Mouse (Mus musculus): ENCODE results near the gene Krt17. TPM values are rescaled to one million over a fixed set of nuclear protein-coding genes. Genes with fewer than 3 reads are reported as not detected.
A peak's percentile ranks its signal among the peaks of the same experiment; 100 is the strongest.
"Not testable (repeated sequence)": the region's sequence is repeated elsewhere in the genome, so short reads cannot be mapped to it uniquely, and the experiment has no call there.

Gene Krt17
- not detected in 2 replicates for polyA plus RNA-seq (2012; ENCODE audit: insufficient read depth, insufficient read length, missing spikeins)

DNA sequence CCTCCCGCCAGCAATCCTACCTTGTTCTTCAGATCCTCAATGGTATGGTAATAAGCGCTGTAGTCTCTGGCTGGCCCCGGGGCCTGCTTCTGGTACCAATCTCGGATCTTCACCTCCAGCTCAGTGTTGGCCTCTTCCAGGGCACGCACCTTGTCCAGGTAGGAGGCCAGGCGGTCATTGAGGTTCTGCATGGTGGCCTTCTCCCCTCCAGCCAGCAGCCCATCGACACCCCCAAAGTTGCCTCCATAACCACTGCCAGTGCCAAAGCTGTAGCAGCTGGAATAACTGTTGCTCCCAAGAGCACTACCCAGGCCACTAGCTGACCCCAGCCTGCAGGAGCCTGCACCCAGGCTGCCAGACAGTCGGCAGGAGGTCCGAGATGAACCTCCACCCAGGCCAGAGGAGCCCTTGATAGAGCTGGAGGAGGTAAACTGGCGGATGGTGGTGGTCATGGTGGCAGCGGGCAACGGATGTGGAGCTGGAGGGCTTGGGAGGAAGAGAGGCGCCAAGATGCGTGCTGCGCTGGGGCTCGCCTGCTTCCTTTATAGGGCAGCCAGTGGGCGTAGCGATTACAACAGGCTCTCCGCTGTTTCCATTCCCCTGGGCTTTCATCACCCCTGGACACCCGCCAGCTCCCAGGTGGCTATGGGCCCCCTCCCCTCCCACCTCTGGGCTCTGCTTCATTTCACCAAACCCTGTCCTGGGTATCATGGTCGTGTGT is at the start of gene Krt17:
TSS of gene Krt17 (minus strand) at position 516 of the 721 bp plus-strand sequence.
- no peak for TF ChIP-seq CTCF (IDR thresholded peaks at IDR 0.05; ENCODE audit: low read depth, low read length)
- TF ChIP-seq POLR2A (IDR thresholded peaks at IDR 0.05; ENCODE audit: borderline replicate concordance, low read depth, low read length), result no peak
- Histone ChIP-seq H3K4me1 (ENCODE audit: control insufficient read depth, insufficient read depth, low read length) (no peaks in the 10 kb centered on the region), H3K27ac (ENCODE audit: insufficient read depth, low read depth, low read length) (no peak within 1 kb of the TSS), H3K4me3 (ENCODE audit: insufficient read depth, low read length) (no peak within 1 kb of the TSS)

DNA sequence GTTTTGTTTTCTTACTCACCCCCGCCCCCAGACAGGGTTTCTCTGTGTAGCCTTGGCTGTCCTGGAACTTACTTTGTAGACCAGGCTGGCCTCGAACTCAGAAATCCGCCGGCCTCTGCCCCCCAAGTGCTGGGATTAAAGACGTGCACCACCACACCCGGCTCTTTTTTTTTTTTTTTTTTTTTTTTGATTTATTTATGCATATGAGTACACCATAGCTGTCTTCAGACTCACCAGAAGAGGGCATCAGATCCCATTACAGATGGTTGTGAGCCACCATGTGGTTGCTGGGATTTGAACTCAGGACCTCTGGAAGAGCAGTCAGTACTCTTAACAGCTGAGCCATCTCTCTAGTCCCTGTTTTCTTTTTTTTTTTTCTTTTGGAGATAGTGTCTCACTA is 47.8 kb upstream of the Krt17 start:
- H3K4me1 ChIP-seq (ENCODE audit: control insufficient read depth, insufficient read depth, low read length); H3K4me3 ChIP-seq (ENCODE audit: insufficient read depth, low read length); H3K27ac ChIP-seq (ENCODE audit: insufficient read depth, low read depth, low read length): not testable (repeated sequence)

DNA sequence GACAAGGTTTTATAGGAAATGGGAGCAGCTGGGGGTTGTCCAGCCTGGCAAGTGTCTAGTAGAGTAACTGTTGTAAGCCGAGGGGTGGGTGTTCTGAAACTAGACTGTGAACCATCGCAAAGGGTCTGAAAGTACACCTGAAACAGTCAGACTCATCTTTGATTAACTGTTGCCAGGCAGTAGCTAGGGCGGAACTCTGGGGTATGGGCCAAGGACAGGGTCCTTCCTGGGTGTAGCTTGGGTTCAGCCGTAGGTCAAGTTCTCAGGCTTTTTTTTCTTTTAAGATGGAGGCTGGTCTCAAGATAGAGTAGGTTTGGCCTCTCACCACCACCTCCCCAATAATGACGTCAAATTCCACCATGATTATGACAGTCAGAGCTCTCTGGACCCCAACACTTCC is 47.1 kb upstream of the Krt17 start:
- TF ChIP-seq CTCF (IDR thresholded peaks at IDR 0.05; ENCODE audit: low read depth, low read length), result no peak
- no peak for TF ChIP-seq POLR2A (IDR thresholded peaks at IDR 0.05; ENCODE audit: borderline replicate concordance, low read depth, low read length)
- Histone ChIP-seq H3K4me1 (ENCODE audit: control insufficient read depth, insufficient read depth, low read length) (peaks cover 7% of the 10 kb centered on the region), H3K4me3 (ENCODE audit: insufficient read depth, low read length) (no peak overlapping the region)

DNA sequence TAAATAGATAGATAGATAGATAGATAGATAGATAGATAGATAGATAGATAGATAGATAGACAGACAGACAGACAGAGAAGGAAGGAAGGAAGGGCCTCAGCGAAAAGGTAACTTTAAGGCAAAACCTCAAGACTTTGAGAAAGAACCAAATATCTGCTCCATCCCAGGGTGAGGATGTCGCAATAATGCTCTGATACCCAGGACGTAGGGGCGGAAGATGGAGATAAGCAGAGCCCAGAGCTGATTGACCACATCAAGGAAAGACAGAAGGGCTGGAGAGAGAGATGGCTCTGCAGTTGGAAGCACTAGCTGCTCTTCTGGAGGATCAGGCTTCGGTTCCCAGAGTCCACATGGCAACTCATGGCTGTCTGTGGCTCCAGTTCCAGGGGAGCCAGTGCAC is 40.5 kb upstream of the Krt17 start:
- H3K4me1 ChIP-seq (ENCODE audit: control insufficient read depth, insufficient read depth, low read length), result peaks cover 5% of the 10 kb centered on the region
- no peak overlapping the region for H3K27ac ChIP-seq (ENCODE audit: insufficient read depth, low read depth, low read length)
- TF ChIP-seq POLR2A (IDR thresholded peaks at IDR 0.05; ENCODE audit: borderline replicate concordance, low read depth, low read length) (no peak), CTCF (IDR thresholded peaks at IDR 0.05; ENCODE audit: low read depth, low read length) (no peak)
- H3K4me3 ChIP-seq (ENCODE audit: insufficient read depth, low read length), result no peak overlapping the region

More for the DNA sequence above, 47.1 kb upstream of the Krt17 start:
- H3K27ac ChIP-seq (ENCODE audit: insufficient read depth, low read depth, low read length), result no peak overlapping the region

DNA sequence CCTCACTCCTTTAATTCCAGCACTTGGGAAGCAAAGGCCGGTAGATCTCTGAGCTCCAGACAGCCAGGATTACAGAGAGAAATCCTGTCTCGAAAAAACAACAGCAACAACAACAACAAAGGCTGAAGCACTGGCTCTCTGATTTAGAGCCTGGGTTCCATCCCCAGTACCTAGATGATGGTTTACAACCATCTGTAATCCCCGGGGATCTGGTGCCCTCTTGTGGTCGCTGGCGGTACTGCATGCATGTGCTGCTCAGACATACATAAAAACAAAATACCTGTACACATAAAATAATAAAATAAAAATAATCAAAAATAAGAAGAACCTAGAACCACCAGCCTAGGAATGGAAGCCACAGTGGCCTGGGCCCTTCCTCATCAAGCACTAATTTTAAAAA is 39.5 kb upstream of the Krt17 start:
- Histone ChIP-seq H3K4me1 (ENCODE audit: control insufficient read depth, insufficient read depth, low read length) (peaks cover 5% of the 10 kb centered on the region), H3K4me3 (ENCODE audit: insufficient read depth, low read length) (no peak overlapping the region), H3K27ac (ENCODE audit: insufficient read depth, low read depth, low read length) (no peak overlapping the region)
- no peak for TF ChIP-seq POLR2A (IDR thresholded peaks at IDR 0.05; ENCODE audit: borderline replicate concordance, low read depth, low read length)
- TF ChIP-seq CTCF (IDR thresholded peaks at IDR 0.05; ENCODE audit: low read depth, low read length), result peak; percentile 94

DNA sequence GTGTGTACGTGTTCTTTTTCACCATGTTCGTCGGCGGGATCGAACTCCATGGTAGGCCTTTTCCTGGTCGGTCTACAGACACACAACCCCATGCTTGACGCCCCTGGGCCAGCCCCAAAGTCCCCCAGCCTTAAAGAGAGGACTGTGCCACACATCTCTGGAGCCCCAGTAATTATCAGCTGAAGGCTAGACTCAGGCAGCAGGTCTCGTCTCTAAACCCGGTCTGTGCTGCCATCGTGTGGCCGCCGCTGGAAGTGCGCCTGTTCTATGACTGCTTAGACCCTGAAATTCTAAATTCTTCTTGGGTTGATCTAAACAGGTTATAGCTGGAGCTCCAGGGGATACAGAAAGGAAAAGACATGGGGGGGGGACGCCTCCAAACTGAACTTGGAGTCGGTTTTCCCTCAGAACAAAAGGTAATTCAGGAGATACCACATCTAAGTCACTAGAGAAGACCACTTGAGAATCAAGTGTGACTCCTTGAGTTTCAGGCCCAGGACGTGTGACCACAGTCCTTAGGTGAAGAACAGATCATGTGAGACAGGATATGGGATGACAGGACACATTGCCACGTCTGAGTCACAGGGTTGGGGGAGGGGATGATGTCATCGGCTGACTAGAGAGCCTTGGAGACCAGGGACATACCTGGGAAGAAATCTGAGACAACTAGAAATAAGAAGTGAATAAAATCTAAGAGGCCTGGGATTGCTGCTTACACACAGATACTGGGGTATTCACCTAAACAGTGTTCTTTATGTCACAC is 37.6 kb upstream of the Krt17 start:
- peak; percentile 44; the same call in 1 of the 2 replicates for TF ChIP-seq CTCF (IDR thresholded peaks at IDR 0.05; ENCODE audit: low read depth, low read length)
- TF ChIP-seq POLR2A (IDR thresholded peaks at IDR 0.05; ENCODE audit: borderline replicate concordance, low read depth, low read length), result no peak
- Histone ChIP-seq H3K27ac (ENCODE audit: insufficient read depth, low read depth, low read length) (no peak overlapping the region), H3K4me1 (ENCODE audit: control insufficient read depth, insufficient read depth, low read length) (peaks cover 5% of the 10 kb centered on the region), H3K4me3 (ENCODE audit: insufficient read depth, low read length) (no peak overlapping the region)

DNA sequence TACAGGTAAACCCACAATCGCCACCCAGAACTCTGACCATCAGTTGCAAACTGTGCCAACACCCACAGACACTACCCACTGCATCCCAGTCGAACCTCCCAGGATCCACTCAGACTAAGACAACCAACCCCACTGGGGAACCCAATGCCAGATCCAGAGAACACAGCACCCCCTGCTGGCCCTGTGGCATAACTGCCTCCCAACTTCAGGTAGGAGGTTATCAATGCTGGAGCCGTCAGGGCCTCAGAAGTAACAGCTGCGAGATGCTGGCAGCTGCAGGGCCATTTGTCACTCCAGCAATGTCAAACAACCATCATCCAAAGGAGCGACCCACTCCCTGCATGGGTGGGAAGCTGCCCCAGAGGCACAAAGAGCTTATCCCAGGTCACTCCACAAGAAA is 37.0 kb upstream of the Krt17 start:
- Histone ChIP-seq H3K27ac (ENCODE audit: insufficient read depth, low read depth, low read length) (no peak overlapping the region), H3K4me1 (ENCODE audit: control insufficient read depth, insufficient read depth, low read length) (peaks cover 5% of the 10 kb centered on the region), H3K4me3 (ENCODE audit: insufficient read depth, low read length) (no peak overlapping the region)
- TF ChIP-seq POLR2A (IDR thresholded peaks at IDR 0.05; ENCODE audit: borderline replicate concordance, low read depth, low read length), result no peak
- peak; percentile 72 for TF ChIP-seq CTCF (IDR thresholded peaks at IDR 0.05; ENCODE audit: low read depth, low read length)

DNA sequence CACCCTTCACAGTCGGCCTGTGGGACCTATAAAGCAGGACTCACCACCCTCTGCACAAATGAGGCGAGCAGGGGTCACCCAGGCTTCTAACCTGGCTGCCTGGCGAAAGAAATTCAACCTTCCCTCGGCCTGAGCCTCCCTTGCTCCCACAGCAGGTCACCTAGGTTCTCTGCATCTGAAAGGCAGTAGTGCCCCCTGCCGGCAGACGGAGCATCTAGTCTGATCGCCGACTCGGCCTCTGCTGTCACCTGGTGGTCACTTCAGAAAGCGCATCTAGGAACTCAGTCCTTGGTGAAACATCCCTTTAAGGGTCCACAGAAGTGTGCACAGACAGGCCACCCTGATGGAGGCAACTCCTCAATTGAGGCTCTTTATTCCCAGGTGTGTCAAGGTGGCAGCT is 34.5 kb upstream of the Krt17 start:
- Histone ChIP-seq H3K4me1 (ENCODE audit: control insufficient read depth, insufficient read depth, low read length) (peaks cover 5% of the 10 kb centered on the region), H3K4me3 (ENCODE audit: insufficient read depth, low read length) (no peak overlapping the region), H3K27ac (ENCODE audit: insufficient read depth, low read depth, low read length) (no peak overlapping the region)
- no peak for TF ChIP-seq POLR2A (IDR thresholded peaks at IDR 0.05; ENCODE audit: borderline replicate concordance, low read depth, low read length)
- peak; percentile 99 for TF ChIP-seq CTCF (IDR thresholded peaks at IDR 0.05; ENCODE audit: low read depth, low read length)

DNA sequence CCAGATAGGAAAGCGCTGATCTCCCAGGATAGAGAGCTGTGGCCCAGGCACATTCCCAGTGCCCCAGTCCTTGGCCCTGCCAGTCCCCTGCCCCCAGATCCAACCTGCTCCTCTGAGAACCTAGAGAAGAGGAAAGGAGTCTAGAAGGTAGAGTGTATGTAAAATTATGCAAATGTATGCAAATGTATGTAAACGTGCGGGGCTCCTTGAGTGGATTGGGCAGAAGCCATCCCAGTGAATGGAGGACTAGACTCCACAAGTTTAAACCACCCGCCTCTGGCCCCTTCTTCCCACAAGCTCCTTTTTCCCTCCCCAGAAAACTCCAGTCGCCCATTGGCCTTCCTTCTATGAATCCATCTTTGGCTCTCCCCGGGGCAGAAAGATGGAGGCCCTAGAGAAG is 32.1 kb upstream of the Krt17 start:
- TF ChIP-seq POLR2A (IDR thresholded peaks at IDR 0.05; ENCODE audit: borderline replicate concordance, low read depth, low read length) (no peak), CTCF (IDR thresholded peaks at IDR 0.05; ENCODE audit: low read depth, low read length) (no peak)
- Histone ChIP-seq H3K4me3 (ENCODE audit: insufficient read depth, low read length) (no peak overlapping the region), H3K27ac (ENCODE audit: insufficient read depth, low read depth, low read length) (no peak overlapping the region), H3K4me1 (ENCODE audit: control insufficient read depth, insufficient read depth, low read length) (no peaks in the 10 kb centered on the region)

DNA sequence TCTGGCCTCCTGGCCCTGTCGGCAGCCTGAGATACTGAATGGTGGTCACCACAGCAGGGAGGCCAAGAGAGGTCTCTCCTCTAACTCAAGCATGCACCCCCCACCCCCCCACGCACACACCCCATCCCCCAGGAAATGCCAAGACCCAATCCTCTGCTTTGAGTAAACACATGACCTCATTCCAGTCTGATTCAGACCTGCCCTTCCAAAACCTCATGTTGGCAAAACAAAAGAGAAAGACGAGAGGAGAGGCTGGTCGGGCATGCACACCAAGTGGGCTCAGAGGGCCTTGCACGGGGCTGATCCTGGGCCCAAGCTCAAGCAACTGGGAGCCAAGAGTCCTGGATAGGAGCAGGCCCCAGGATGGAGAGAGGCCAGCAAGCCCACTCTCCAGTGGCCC is 29.4 kb upstream of the Krt17 start:
- TF ChIP-seq CTCF (IDR thresholded peaks at IDR 0.05; ENCODE audit: low read depth, low read length) (no peak), POLR2A (IDR thresholded peaks at IDR 0.05; ENCODE audit: borderline replicate concordance, low read depth, low read length) (no peak)
- Histone ChIP-seq H3K4me3 (ENCODE audit: insufficient read depth, low read length) (no peak overlapping the region), H3K27ac (ENCODE audit: insufficient read depth, low read depth, low read length) (no peak overlapping the region), H3K4me1 (ENCODE audit: control insufficient read depth, insufficient read depth, low read length) (no peaks in the 10 kb centered on the region)
